Mouse (Mus musculus): ENCODE results near the gene Rapgef2. TPM values are rescaled to one million over a fixed set of nuclear protein-coding genes. Genes with fewer than 3 reads are reported as not detected.

The Rapgef2 gene
- 100 to 1,000 TPM; 158 to 163 TPM for total RNA-seq (2021)
- long read RNA-seq, full-length matches to known transcripts: 15 of 54 reads
- long read RNA-seq, partial matches to known transcripts: 32 of 54 reads
- long read RNA-seq, other reads (novel, unspliced or antisense): 7 of 54 reads

- peak in 1 of 2 experiments; percentile 58 for DNase-seq (ENCODE audit: low spot score in 2 of 2)
Measured at GRCm38 (mm10) chr3:79286376-79287107, at the start of gene Rapgef2. TSS of gene Rapgef2 (minus strand) at chr3:79286517.

DNA sequence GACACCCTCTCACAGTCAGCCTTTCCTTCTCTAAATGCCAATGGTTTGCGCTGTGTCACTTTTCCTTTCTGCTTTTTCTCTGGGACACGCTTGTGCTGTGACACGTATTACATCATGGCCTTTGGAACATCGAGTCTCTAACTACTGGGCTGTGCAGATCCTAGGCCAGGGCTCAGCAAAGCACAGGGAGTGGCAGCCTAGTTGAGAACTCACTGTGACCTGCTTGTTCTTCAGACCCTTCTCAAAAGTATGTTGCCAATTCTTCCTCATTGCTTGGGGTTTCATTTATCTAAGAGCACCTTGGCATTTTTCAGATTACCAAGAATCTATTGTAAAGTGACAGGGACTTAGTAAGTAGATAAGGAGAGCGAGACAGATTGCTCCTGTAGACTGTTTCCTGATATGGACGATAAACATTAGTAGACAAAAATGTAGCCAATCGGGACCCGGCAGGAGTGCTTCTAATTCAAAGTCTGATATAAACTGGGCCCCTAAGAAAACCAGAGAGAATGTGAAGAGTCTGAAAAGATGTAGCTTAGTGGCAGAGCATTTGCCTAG is 47.4 kb upstream of the Rapgef2 start:
- no peak for DNase-seq (ENCODE audit: low spot score in 2 of 2)

DNA sequence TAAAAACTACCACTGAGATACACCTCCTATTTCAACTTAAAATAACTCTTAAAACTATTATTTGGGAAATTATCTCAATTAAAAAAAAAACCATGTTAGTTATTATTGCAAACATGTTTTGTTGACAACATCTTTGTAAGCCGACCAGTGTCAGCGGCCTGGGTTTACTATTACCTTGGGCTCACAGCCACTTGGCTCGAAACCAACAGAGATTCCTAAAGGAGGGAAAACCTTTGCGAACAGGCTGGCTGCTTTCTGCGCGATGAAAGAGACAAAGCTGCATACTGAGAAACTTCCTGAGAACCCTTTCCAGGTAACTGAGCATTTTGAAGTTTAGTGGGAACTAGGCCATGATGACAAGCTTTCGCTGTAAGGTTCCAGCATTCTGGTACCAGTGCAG is 46.7 kb upstream of the Rapgef2 start:
- no peak for DNase-seq (ENCODE audit: low spot score in 2 of 2)

GRCm38 (mm10) chr3:79329691-79330315 is 43.5 kb upstream of the Rapgef2 start:
- DNase-seq (ENCODE audit: low spot score in 2 of 2): no peak

GRCm38 (mm10) chr3:79324697-79325526 is 38.6 kb upstream of the Rapgef2 start:
- no peak for DNase-seq (ENCODE audit: low spot score in 2 of 2)

GRCm38 (mm10) chr3:79314006-79314698 is 27.8 kb upstream of the Rapgef2 start:
- DNase-seq (ENCODE audit: low spot score in 2 of 2): peak; percentile 74 to 91

- no peak for DNase-seq (ENCODE audit: low spot score in 2 of 2)
Measured at GRCm38 (mm10) chr3:79311895-79312294, 25.6 kb upstream of the Rapgef2 start.

DNA sequence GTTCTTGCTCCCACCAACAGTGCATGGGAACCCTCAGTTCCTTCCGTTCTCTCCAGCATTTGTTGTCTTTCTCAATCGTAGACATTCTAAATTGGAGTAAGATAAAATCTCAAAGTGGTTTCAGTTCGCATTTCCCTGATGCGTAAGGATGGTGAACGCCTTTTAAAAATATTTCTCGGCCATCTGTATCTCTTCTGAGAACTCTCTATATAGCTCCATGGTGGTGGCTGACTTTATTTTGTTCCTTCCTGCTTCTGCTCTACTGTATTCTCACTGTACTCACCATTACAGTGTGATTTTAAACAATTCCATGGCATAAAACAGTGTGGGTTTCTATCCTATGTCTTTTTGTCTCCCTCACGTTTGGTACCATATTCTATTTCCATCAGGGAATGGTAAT is 23.9 kb upstream of the Rapgef2 start:
- DNase-seq (ENCODE audit: low spot score in 2 of 2): peak in 1 of 2 experiments; percentile 47

- DNase-seq (ENCODE audit: low spot score in 2 of 2): no peak
Measured at GRCm38 (mm10) chr3:79308605-79309004, 22.3 kb upstream of the Rapgef2 start.

- no peak for DNase-seq (ENCODE audit: low spot score in 2 of 2)
Measured at GRCm38 (mm10) chr3:79299401-79299800, 13.1 kb upstream of the Rapgef2 start.

DNA sequence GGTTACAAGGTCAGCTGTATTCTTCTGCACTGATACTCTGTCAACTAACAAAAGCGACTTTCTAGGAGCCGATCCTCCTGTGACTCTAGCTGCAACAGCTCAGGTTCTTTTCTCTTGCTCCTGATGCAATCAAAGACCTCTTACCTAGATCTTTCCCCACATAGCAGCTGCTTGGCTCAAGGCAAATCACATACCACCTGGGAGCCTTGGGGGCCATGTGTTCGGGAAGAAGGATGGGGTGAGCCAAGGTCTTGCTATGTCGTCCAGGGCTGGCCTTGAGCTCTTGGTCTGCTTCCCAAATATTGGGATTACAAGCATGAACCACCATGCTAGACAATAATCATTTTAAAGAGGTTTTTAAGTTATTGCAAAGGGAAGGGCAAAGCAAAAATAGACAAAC is 11.0 kb upstream of the Rapgef2 start:
- DNase-seq (ENCODE audit: low spot score in 2 of 2): no peak

- no peak for DNase-seq (ENCODE audit: low spot score in 2 of 2)
Measured at GRCm38 (mm10) chr3:79296586-79296985, 10.3 kb upstream of the Rapgef2 start.

DNA sequence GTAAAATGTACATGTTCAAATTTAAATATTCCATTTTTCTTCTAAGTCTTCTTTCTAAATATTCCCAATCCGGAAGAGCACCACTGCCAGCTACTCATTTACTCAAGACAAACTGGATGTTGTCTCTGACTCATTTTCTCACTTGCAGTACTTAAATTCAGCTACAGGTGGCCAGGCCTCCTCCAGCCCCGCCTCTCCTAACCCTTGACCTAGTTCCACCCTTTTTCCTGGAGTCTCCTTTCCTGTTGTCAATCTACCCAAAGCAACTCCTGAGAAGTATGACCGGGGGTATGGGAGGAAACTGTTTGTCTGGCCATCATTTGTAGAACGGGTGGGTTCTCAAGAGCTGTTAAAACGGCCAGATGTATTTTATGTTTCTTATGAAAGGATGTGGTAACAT is 9.7 kb upstream of the Rapgef2 start:
- DNase-seq (ENCODE audit: low spot score in 2 of 2): no peak

DNA sequence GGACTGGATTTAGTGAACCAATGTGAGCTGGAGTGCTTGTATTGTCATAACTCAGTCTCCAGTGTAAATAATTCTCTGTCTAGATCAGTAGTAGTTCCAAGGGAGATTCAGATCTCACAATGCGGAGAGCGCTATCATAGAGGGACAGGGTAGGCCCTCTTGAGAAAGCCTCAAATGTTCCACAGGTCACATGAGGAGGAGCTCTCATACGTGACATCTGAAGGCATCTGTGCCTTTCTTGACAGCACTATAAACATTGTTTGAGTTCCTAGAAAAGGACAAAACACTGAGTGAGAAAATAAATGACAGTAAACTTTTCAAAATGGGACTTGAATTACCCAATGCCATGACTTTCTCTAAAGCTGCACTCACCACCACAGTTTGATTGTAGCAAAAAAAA is 8.4 kb upstream of the Rapgef2 start:
- DNase-seq (ENCODE audit: low spot score in 2 of 2): no peak

DNA sequence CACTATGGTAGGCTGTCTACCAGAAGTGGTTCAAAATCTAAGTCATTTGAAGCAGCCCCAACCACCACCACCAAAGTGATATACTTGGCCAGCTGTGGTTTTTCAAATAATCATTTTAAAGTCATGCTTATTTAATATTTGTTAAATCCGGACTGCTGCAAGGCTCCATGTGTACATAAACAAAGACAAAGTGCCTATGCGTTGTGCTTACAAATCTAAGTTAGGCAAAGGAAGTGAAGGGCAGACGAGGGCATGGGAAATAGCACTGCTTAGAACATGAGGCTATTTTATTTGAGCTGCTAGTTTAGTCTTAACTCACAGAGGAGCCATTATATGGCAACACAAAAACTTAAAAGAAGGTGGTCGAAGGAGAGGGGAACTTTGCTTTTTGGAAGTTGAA is 6.7 kb upstream of the Rapgef2 start:
- no peak for DNase-seq (ENCODE audit: low spot score in 2 of 2)

- peak in 1 of 2 experiments; percentile 58 for DNase-seq (ENCODE audit: low spot score in 2 of 2)
Measured at GRCm38 (mm10) chr3:79289050-79289449, 2.7 kb upstream of the Rapgef2 start.

DNA sequence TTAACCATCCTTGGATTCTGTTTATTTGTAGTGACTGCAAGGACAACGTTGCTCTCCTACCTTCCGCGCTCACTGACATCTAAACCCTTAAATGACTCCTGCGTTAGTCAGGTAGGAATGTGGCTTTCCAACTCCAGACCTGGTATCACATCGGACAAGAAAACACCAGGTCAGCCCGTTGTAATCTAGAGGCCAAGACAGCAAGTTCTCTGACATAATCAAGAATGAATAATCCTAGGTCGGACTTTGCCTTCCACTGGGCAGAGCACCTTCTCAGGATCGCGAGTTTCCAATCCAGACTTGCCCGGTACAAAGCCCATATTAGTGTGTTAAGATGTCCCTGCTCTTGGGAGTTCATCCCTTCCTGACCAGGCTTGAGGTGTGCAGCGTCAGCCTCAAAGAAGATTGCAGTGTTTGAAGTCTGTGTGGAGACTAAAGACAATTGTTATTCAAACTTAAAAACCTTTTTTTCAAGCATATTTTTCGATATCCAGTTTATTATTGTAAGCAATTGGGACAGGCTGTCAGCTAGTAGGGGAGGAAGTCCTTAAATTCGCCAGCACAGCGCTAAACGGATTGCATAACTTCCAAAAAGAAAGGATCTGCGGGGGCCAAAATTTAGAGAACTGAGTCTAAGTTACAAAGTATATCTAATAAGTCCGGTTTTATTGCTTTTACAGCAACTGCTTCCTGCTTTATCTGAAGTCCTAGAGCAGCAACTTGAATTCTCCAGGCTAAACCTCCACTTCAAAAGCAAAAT is 1.6 kb upstream of the Rapgef2 start:
- peak in 1 of 2 experiments; percentile 46 for DNase-seq (ENCODE audit: low spot score in 2 of 2)

DNA sequence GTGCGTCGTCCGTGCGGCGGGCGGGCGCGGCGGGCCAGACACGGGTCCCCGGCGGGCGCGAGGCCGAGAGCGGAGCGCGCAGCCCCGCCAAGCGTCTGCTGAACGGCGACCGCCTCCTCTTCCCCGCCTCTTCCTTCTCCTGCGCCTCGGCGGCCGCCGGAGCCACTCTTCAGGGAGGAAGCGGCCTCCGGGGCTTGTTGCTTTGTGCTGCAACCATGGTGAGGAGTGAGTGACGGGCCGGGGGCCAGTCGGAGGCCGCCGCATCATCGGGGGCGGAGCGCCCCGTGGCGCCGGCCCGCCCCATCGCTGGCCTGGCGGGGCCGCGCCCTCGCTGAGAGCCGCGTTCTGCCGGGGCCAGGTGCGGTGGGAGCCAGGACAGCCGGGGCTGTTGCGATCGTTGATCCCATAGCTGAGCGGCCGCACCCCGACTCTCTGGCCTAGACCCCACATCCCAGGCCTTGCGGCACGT is 825 bp upstream of the Rapgef2 start:
- DNase-seq (ENCODE audit: low spot score in 2 of 2): peak; percentile 95 to 97

- DNase-seq (ENCODE audit: low spot score in 2 of 2): no peak
Measured at GRCm38 (mm10) chr3:79286031-79286375, 314 bp downstream of the Rapgef2 start.

DNA sequence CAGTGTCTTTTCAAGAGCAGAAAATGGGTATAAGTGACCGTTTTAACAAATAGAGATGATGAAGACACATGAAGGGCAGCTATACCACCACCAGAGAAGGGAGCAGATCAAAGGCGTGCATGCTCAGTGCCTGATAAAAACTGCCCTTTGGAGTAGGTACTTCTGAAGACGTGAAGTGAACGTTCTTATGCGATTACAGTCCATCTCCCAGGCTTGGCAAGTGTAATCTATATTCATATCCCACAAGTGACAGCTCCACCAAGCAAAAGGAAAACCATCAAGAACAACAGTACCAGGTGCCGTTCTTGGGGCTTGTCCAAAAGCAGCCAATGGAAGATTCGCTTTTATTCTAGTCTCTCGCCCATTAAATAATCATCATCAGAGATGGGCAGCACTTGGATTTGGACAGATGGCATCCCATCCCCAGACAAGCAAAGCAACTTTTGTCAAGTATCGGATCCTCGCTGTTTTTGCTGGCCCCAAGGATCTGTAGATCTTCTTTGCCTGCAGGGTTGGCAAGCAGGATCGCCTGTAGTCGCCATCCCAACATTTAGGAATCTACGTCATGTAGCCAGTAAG is 1.1 kb downstream of the Rapgef2 start:
- peak in 1 of 2 experiments; percentile 60 for DNase-seq (ENCODE audit: low spot score in 2 of 2)
